Mouse (Mus musculus): Measurements from ENCODE around the gene St6galnac3.

- TF ChIP-seq CTCF (IDR thresholded peaks at IDR 0.05; ENCODE audit: control insufficient read depth, insufficient read depth, low read length) (no peak), POLR2A (IDR thresholded peaks at IDR 0.05; ENCODE audit: borderline replicate concordance, control insufficient read depth, low read depth, low read length) (no peak)
Measured at GRCm38 (mm10) chr3:153735796-153736549, 11.0 kb upstream of the St6galnac3 start.

All from bone marrow, adult 2 months (tissue).